12 mouse cellular contexts compared by ENCODE assay signal in genomic region chr5:137705242-137705641, GRCm38 (mm10). TPM values are rescaled to one million over a fixed set of nuclear protein-coding genes. Genes with fewer than 3 reads are reported as not detected.
DNase-seq lines count a peak whose midpoint lies in the region; ATAC-seq and TF ChIP-seq lines count a peak whose summit lies in the region.
"Had no signal": no experiment of that assay in that cellular context is flagged by ENCODE, and none has a peak within 500 bp of the region (broad histone marks: within the 10 kb centered on the region; RNA-seq: fewer than 3 reads in every experiment).

No protein-coding gene starts in this region.

- WGBS in olfactory bulb, adult 2 months, result 66% methylated on average over 6 of the region's 6 CpGs

- ATAC-seq in inflammation-experienced regulatory T-cells, adult 6 months, result peak; percentile 58
- ATAC-seq: intestine, embryonic 16.5 days had no signal

- peaks cover 4% of the 10 kb centered on the region; the same call in 1 of the 2 replicates for H3K4me1 ChIP-seq in olfactory bulb, adult 2 months (ENCODE audit: control insufficient read depth, insufficient read depth, low read length)
- H3K4me1 ChIP-seq: limb, embryonic 12.5 days had no signal

- no peak overlapping the region; the same call in 1 of the 2 replicates for H3K4me3 ChIP-seq in olfactory bulb, adult 2 months (ENCODE audit: insufficient read depth, low read depth, low read length)
- H3K4me3 ChIP-seq: forebrain, embryonic 10.5 days; limb, embryonic 12.5 days; neural tube, embryonic 15.5 days had no signal

- peak; percentile 47 for DNase-seq in A20 (ENCODE audit: low read depth, low spot score)
- peak; percentile 45 for DNase-seq in CD4-positive helper T cell, adult 2 months (ENCODE audit: low read depth, low spot score)
- no peak for DNase-seq in right cerebral cortex, postnatal 25 days
- no peak for DNase-seq in testis, postnatal 10 days (ENCODE audit: low spot score)
- no peak for DNase-seq in left cerebral cortex, adult 8-10 months (ENCODE audit: low spot score in 2 of 2)
- DNase-seq: adrenal gland, adult 2 months had no signal

- no peak for TF ChIP-seq CTCF in olfactory bulb, adult 2 months (IDR thresholded peaks at IDR 0.05; ENCODE audit: insufficient read depth, low read depth, low read length)

- TF ChIP-seq POLR2A in olfactory bulb, adult 2 months (IDR thresholded peaks at IDR 0.05; ENCODE audit: insufficient read depth, low read depth, low read length), result no peak

- peak overlapping the region; percentile 44; the same call in 1 of the 2 replicates for H3K27ac ChIP-seq in olfactory bulb, adult 2 months (ENCODE audit: insufficient read depth, low read depth, low read length)
- H3K27ac ChIP-seq: forebrain, embryonic 10.5 days; limb, embryonic 12.5 days; neural tube, embryonic 15.5 days had no signal

RNA-seq across cellular contexts. Expression of gene Agfg2, which starts 20.7 kb away (rescaled TPM):
- 10 to 100 TPM; 16.1 to 21.7 (median 16.4) TPM for polyA plus RNA-seq in inflammation-experienced regulatory T-cells, adult 6 months (2017; shearing (Covaris generic))
- polyA plus RNA-seq in olfactory bulb, adult 2 months (2012; ENCODE audit: insufficient read depth, insufficient read length, low replicate concordance, missing spikeins), result not detected in 2 replicates
- total RNA-seq in left cerebral cortex, adult 8-10 months (2022), result 10 to 100 TPM; 50.0 to 54.8 (median 51.4) TPM

RNA-seq across cellular contexts. Expression of gene Nyap1, which starts 36.2 kb away (rescaled TPM):
- polyA plus RNA-seq in inflammation-experienced regulatory T-cells, adult 6 months (2017; shearing (Covaris generic)), result under 1 TPM in 2 of 3 experiments, not detected in 1; 0.12 to 0.20 TPM
- polyA plus RNA-seq in olfactory bulb, adult 2 months (2012; ENCODE audit: insufficient read depth, insufficient read length, low replicate concordance, missing spikeins), result not detected in 2 replicates
- 10 to 100 TPM; 76.3 to 78.9 (median 77.7) TPM for total RNA-seq in left cerebral cortex, adult 8-10 months (2022)

RNA-seq across cellular contexts. Expression of gene Tsc22d4, which starts 40.3 kb away (rescaled TPM):
- polyA plus RNA-seq in inflammation-experienced regulatory T-cells, adult 6 months (2017; shearing (Covaris generic)), result 10 to 100 TPM; 43.3 to 83.4 (median 64.7) TPM
- 483 TPM in 1 of 2 replicates, not detected in the other for polyA plus RNA-seq in olfactory bulb, adult 2 months (2012; ENCODE audit: insufficient read depth, insufficient read length, low replicate concordance, missing spikeins)
- 100 to 1,000 TPM; 149 to 216 (median 162) TPM for total RNA-seq in left cerebral cortex, adult 8-10 months (2022)

RNA-seq across cellular contexts. Expression of gene Irs3, which starts 59.7 kb away (rescaled TPM):
- polyA plus RNA-seq in inflammation-experienced regulatory T-cells, adult 6 months (2017; shearing (Covaris generic)), result not detected
- not detected in 2 replicates for polyA plus RNA-seq in olfactory bulb, adult 2 months (2012; ENCODE audit: insufficient read depth, insufficient read length, low replicate concordance, missing spikeins)
- under 1 TPM in 2 of 4 experiments, not detected in 2; 0.18 to 0.26 TPM for total RNA-seq in left cerebral cortex, adult 8-10 months (2022)

Comparison
In these comparisons a context has a peak if more than half of its experiments do, and no peak if none do; other contexts are left out.
1. DNase-seq: peak in A20 (single experiment) and CD4-positive helper T cell, adult 2 months (single experiment); none in right cerebral cortex, postnatal 25 days (single experiment), testis, postnatal 10 days (single experiment) and left cerebral cortex, adult 8-10 months (0 of 2).
2. RNA of gene Agfg2, which starts 20.7 kb away (polyA plus RNA-seq): 16.1 to 21.7 TPM in inflammation-experienced regulatory T-cells, adult 6 months; not detected in olfactory bulb, adult 2 months; every median in the first group is over 10 times any median in the second.